Comparison of ENCODE assay signal across 12 mouse cellular contexts in genomic region chr4:155201764-155202163, GRCm38 (mm10). TPM values are rescaled to one million over a fixed set of nuclear protein-coding genes. Genes with fewer than 3 reads are reported as not detected.
DNase-seq lines count a peak whose midpoint lies in the region; ATAC-seq and TF ChIP-seq lines count a peak whose summit lies in the region.
"Had no signal": no experiment of that assay in that cellular context is flagged by ENCODE, and none has a peak within 500 bp of the region (broad histone marks: within the 10 kb centered on the region; RNA-seq: fewer than 3 reads in every experiment).

No protein-coding gene starts in this region.

- H3K9me3 ChIP-seq in heart, embryonic 13.5 days, result no peaks in the 10 kb centered on the region
- H3K9me3 ChIP-seq in intestine, embryonic 14.5 days (ENCODE audit: control insufficient read depth, low read length), result no peaks in the 10 kb centered on the region
- no peaks in the 10 kb centered on the region for H3K9me3 ChIP-seq in liver, embryonic 13.5 days (replicated peaks)

- no peaks in the 10 kb centered on the region for H3K27me3 ChIP-seq in heart, embryonic 13.5 days (replicated peaks)
- H3K27me3 ChIP-seq in liver, adult 2 months (ENCODE audit: control insufficient read depth, insufficient read depth, low read length), result no peaks in the 10 kb centered on the region
- no peaks in the 10 kb centered on the region for H3K27me3 ChIP-seq in intestine, embryonic 14.5 days (replicated peaks; ENCODE audit: control insufficient read depth, insufficient read depth, low read length)
- H3K27me3 ChIP-seq in liver, embryonic 13.5 days, result no peaks in the 10 kb centered on the region
- H3K27me3 ChIP-seq: Patski had no signal

- H3K4me3 ChIP-seq in heart, embryonic 13.5 days, result no peak overlapping the region
- no peak overlapping the region for H3K4me3 ChIP-seq in liver, adult 2 months (ENCODE audit: insufficient read depth, low read depth, low read length)
- H3K4me3 ChIP-seq in intestine, embryonic 14.5 days (ENCODE audit: low read depth, low read length), result no peak overlapping the region
- H3K4me3 ChIP-seq in liver, embryonic 13.5 days (replicated peaks), result no peak overlapping the region
- H3K4me3 ChIP-seq: left cerebral cortex, adult 2 months had no signal

- H3K36me3 ChIP-seq in heart, embryonic 13.5 days, result no peaks in the 10 kb centered on the region
- H3K36me3 ChIP-seq in liver, adult 2 months (ENCODE audit: control insufficient read depth, insufficient read depth, low read length), result no peaks in the 10 kb centered on the region
- peaks cover 3% of the 10 kb centered on the region; the same call in 1 of the 2 replicates for H3K36me3 ChIP-seq in intestine, embryonic 14.5 days (ENCODE audit: control insufficient read depth, insufficient read depth, low read length)
- H3K36me3 ChIP-seq in liver, embryonic 13.5 days, result no peaks in the 10 kb centered on the region

- H3K27ac ChIP-seq in heart, embryonic 13.5 days (replicated peaks), result peak overlapping the region; percentile 49
- peak overlapping the region; percentile 55 for H3K27ac ChIP-seq in liver, adult 2 months (replicated peaks; ENCODE audit: insufficient read depth, low read depth, low read length)
- H3K27ac ChIP-seq in intestine, embryonic 14.5 days (ENCODE audit: low read depth), result peak overlapping the region; percentile 27; the same call in 1 of the 2 replicates
- peak overlapping the region; percentile 58 for H3K27ac ChIP-seq in liver, embryonic 13.5 days

- intact Hi-C loops in heart, postnatal 10 days (cut with DNase I), result no loop called here

- TF ChIP-seq CTCF in liver, adult 2 months (IDR thresholded peaks at IDR 0.05; ENCODE audit: low read depth, low read length), result no peak

- DNase-seq in heart, postnatal 10 days, result no peak
- DNase-seq in liver, adult 2 months (ENCODE audit: extremely low read depth, low read depth, low spot score), result peak; percentile 92
- no peak for DNase-seq in liver
- no peak for DNase-seq in intestine, embryonic 14.5 days (ENCODE audit: low spot score)
- no peak for DNase-seq in liver, embryonic 13.5 days
- no peak for DNase-seq in cerebellum, adult 18-20 months
- no peak for DNase-seq in right cerebral cortex, adult 2 months (ENCODE audit: low spot score in 2 of 2)
- DNase-seq: kidney, postnatal 14 days; right cerebral cortex, postnatal 25 days had no signal

- TF ChIP-seq POLR2A in liver, adult 2 months (IDR thresholded peaks at IDR 0.05; ENCODE audit: extremely low read depth, insufficient read depth, low read length), result no peak

- peaks cover 63% of the 10 kb centered on the region for H3K79me2 ChIP-seq in liver, adult 2 months (ENCODE audit: control insufficient read depth, insufficient read depth, low read length)

- 0 out of 2 replicates have a peak overlapping the region, but pooled peaks have one; percentile 6 for H3K4me2 ChIP-seq in heart, embryonic 13.5 days
- H3K4me2 ChIP-seq in intestine, embryonic 14.5 days (ENCODE audit: low read length), result no peak overlapping the region
- H3K4me2 ChIP-seq in liver, embryonic 13.5 days, result no peak overlapping the region

- 74% methylated on average over 7 of the region's 7 CpGs for WGBS in heart, embryonic 13.5 days
- 30% methylated on average over 7 of the region's 7 CpGs for WGBS in liver, adult 2 months
- 82% methylated on average over 7 of the region's 7 CpGs for WGBS in intestine, embryonic 14.5 days
- 63% methylated on average over 7 of the region's 7 CpGs for WGBS in liver, embryonic 13.5 days (ENCODE audit: insufficient replicate concordance)

- peaks cover 98% of the 10 kb centered on the region for H3K4me1 ChIP-seq in heart, embryonic 13.5 days
- peaks cover 52% of the 10 kb centered on the region for H3K4me1 ChIP-seq in liver, adult 2 months (ENCODE audit: control insufficient read depth, insufficient read depth, low read length)
- peaks cover 76% of the 10 kb centered on the region for H3K4me1 ChIP-seq in intestine, embryonic 14.5 days (replicated peaks; ENCODE audit: control insufficient read depth, insufficient read depth, low read length)
- H3K4me1 ChIP-seq in liver, embryonic 13.5 days (replicated peaks), result peaks cover 89% of the 10 kb centered on the region

- ATAC-seq in heart, embryonic 13.5 days (ENCODE audit: extremely low read depth, insufficient number of reproducible peaks, low FRiP score, low TSS enrichment), result no peak
- ATAC-seq in intestine, embryonic 14.5 days (replicated peaks; ENCODE audit: low FRiP score, low TSS enrichment, low read depth), result no peak
- ATAC-seq in liver, embryonic 13.5 days (ENCODE audit: low read depth), result peak; percentile 29; the same call in 1 of the 2 replicates

- H3K9ac ChIP-seq in heart, embryonic 13.5 days, result no peak overlapping the region
- no peak overlapping the region for H3K9ac ChIP-seq in liver, adult 2 months (ENCODE audit: low read depth, low read length)
- H3K9ac ChIP-seq in intestine, embryonic 14.5 days (ENCODE audit: low read length), result no peak overlapping the region
- H3K9ac ChIP-seq in liver, embryonic 13.5 days, result no peak overlapping the region

RNA-seq across cellular contexts. Expression of gene Ski, which starts 20.6 kb away (rescaled TPM):
- 10.1 and 10.2 TPM in 2 replicates for polyA plus RNA-seq in heart, embryonic 13.5 days (2015; fragmentation: Nextera tagmentation; extraction: Ambion mirVana)
- total RNA-seq in heart, postnatal 10 days (2021), result 10 to 100 TPM; 89.2 to 89.6 TPM
- 4.2 and 7.5 TPM in 2 replicates for total RNA-seq in liver, adult 2 months (2014; rRNA removed)
- polyA plus RNA-seq in liver, adult 2 months (2012; rRNA removed), result 19.3 and 19.5 TPM in 2 replicates
- polyA plus RNA-seq in intestine, embryonic 14.5 days (2014; fragmentation: Nextera tagmentation; extraction: Ambion mirVana), result 24.4 and 25.3 TPM in 2 replicates
- 2.2 and 2.4 TPM in 2 replicates for polyA plus RNA-seq in liver, embryonic 13.5 days (2015; fragmentation: Nextera tagmentation; extraction: Ambion mirVana)

RNA-seq across cellular contexts. Expression of gene Faap20, which starts 47.8 kb away (rescaled TPM):
- polyA plus RNA-seq in heart, embryonic 13.5 days (2015; fragmentation: Nextera tagmentation; extraction: Ambion mirVana), result 63.2 and 71.1 TPM in 2 replicates
- total RNA-seq in heart, postnatal 10 days (2021), result 10 to 100 TPM; 25.7 to 28.2 TPM
- 5.4 and 7.4 TPM in 2 replicates for total RNA-seq in liver, adult 2 months (2014; rRNA removed)
- polyA plus RNA-seq in liver, adult 2 months (2012; rRNA removed), result 28.6 and 33.8 TPM in 2 replicates
- polyA plus RNA-seq in intestine, embryonic 14.5 days (2014; fragmentation: Nextera tagmentation; extraction: Ambion mirVana), result 74.6 and 81.2 TPM in 2 replicates
- 23.4 and 23.6 TPM in 2 replicates for polyA plus RNA-seq in liver, embryonic 13.5 days (2015; fragmentation: Nextera tagmentation; extraction: Ambion mirVana)
